Mouse (Mus musculus): Measurements from ENCODE around the gene Gm20696. TPM values are rescaled to one million over a fixed set of nuclear protein-coding genes. Genes with fewer than 3 reads are reported as not detected.
A peak's percentile ranks its signal among the peaks of the same experiment; 100 is the strongest.

The Gm20696 gene
- total and polyA plus RNA-seq, 3 experiments, result 0.59 TPM; not detected in 2

DNA sequence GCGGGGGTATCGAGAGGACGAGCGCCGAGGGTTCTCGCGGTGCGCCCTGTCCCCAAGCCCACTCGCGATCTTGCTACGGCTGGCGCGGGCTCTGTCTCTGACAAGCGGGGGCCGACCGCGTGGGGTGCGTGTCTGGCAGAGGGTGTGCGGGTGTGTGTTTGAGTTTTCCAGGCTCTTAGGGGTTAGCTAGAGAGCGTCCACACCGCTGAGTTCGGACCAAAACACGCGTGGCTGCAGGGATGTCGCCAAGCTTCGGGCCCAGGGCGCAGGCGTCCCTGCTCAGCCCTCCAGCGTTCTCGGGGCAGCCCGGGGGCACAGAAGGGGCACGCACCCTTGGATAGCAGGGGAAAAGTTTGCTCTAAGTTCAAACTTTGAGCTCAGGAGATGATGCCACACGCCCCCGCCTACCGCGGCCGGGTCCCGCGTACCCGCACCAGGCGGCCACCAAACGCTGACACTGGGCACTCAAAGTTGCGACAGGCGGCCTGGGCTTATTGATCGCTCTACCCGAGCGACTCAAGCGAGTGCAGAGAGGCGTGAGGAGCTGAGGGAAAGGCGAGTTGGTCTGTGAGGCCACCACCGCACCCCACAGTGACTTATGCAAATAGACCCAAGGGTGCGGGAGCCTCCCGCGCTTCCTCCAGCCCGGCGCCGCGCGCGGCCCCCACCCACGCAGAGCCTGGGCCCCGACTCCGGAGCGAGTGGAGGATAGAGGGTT is 144.8 kb downstream of the Gm20696 start:
- Histone ChIP-seq H3K27me3 (replicated peaks) (peaks cover 33% of the 10 kb centered on the region), H3K36me3 (replicated peaks in 1 of 2; ENCODE audit: control insufficient read depth in 1 of 2, insufficient read depth in 1 of 2, low read length in 1 of 2) (no peaks in the 10 kb centered on the region), H3K27ac (ENCODE audit: insufficient read depth, low read depth) (no peak overlapping the region), H3K4me1 (ENCODE audit: control insufficient read depth in 1 of 2, insufficient read depth in 2 of 2) (peaks cover 0 to 5% of the 10 kb centered on the region in 2 experiments; a peak in 2 of 4 replicates), H3K4me3 (replicated peaks in 1 of 3; ENCODE audit: low read depth in 2 of 3, low read length in 2 of 3, poor library complexity in 1 of 3) (peak overlapping the region; percentile 60 to 81 (median 70)), H3K79me2 (replicated peaks; ENCODE audit: control insufficient read depth, extremely low read depth, insufficient read depth, poor library complexity, severe bottlenecking) (no peaks in the 10 kb centered on the region), H3K9ac (ENCODE audit: insufficient read depth, low read depth) (peak overlapping the region; percentile 65), H3K4me2 (ENCODE audit: insufficient read depth, low read depth, poor library complexity, severe bottlenecking) (peak overlapping the region; percentile 73), H3K9me3 (replicated peaks; ENCODE audit: low read length) (no peaks in the 10 kb centered on the region)
- peak; percentile 44 for DNase-seq (ENCODE audit: extremely low read depth)
- dilution Hi-C loops (cut with MboI; ENCODE audit: extremely low pct_ligation_motif_present, extremely low pct_unique_long_range_greater_than_20kb, low sequenced_read_pairs) (no loop called here), in situ Hi-C loops (cut with MboI; ENCODE audit: low pct_ligation_motif_present, low pct_unique_long_range_greater_than_20kb, low sequenced_read_pairs) (no loop called here)
- TF ChIP-seq HCFC1 (IDR thresholded peaks at IDR 0.05; ENCODE audit: low read depth, low read length) (no peak), JUN (IDR thresholded peaks at IDR 0.05; ENCODE audit: insufficient read depth, low read depth, low read length) (no peak), UBTF (IDR thresholded peaks at IDR 0.05; ENCODE audit: low read depth, low read length) (0 out of 2 replicates have a peak, but pooled peaks have one; percentile 53)

DNA sequence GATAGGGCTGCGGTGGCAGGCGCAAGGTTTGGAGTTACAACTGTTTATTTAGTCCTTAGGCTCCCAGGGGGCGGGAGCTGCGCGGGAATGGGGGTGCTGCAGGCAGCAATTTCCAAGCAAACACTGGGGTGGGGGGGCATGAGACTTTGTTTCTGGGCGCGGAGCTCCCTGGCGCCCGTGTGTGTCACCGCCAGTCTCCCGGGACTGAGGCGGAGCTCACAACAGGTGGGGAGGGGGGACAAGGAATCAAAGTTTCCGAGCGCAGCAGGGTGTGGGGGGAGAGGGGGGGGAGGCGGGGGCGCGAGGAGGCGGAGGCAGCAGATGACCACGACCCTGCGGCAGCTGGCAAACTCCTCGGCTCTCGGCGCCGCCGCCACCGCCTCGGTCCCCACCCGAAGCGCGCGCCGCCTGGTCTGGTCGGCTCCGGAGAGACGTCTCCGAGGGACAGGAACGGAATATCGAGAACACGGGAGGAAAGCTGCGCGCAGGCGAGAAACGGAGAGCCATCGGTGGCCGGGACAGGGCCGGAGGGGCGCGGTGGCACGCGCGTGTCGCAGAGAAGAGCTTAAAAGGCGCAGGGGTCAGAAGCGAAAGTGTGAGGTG is 145.5 kb downstream of the Gm20696 start:
- dilution Hi-C loops (cut with MboI; ENCODE audit: extremely low pct_ligation_motif_present, extremely low pct_unique_long_range_greater_than_20kb, low sequenced_read_pairs) (no loop called here), in situ Hi-C loops (cut with MboI; ENCODE audit: low pct_ligation_motif_present, low pct_unique_long_range_greater_than_20kb, low sequenced_read_pairs) (no loop called here)
- Histone ChIP-seq H3K9me3 (replicated peaks; ENCODE audit: low read length) (no peaks in the 10 kb centered on the region), H3K27ac (ENCODE audit: insufficient read depth, low read depth) (no peak overlapping the region), H3K9ac (ENCODE audit: insufficient read depth, low read depth) (peak overlapping the region; percentile 65), H3K27me3 (replicated peaks) (peaks cover 33% of the 10 kb centered on the region), H3K4me3 (replicated peaks in 1 of 3; ENCODE audit: low read depth in 2 of 3, low read length in 2 of 3, poor library complexity in 1 of 3) (peak overlapping the region; percentile 60 to 81 (median 70)), H3K79me2 (replicated peaks; ENCODE audit: control insufficient read depth, extremely low read depth, insufficient read depth, poor library complexity, severe bottlenecking) (no peaks in the 10 kb centered on the region), H3K4me1 (ENCODE audit: control insufficient read depth in 1 of 2, insufficient read depth in 2 of 2) (peaks cover 0 to 5% of the 10 kb centered on the region in 2 experiments; a peak in 2 of 4 replicates), H3K4me2 (ENCODE audit: insufficient read depth, low read depth, poor library complexity, severe bottlenecking) (peak overlapping the region; percentile 73), H3K36me3 (replicated peaks in 1 of 2; ENCODE audit: control insufficient read depth in 1 of 2, insufficient read depth in 1 of 2, low read length in 1 of 2) (no peaks in the 10 kb centered on the region)
- TF ChIP-seq SIN3A (IDR thresholded peaks at IDR 0.05; ENCODE audit: low read length) (no peak), KAT2A (IDR thresholded peaks at IDR 0.05; ENCODE audit: insufficient replicate concordance, low read length) (no peak), PAX5 (IDR thresholded peaks at IDR 0.05; ENCODE audit: low read length) (no peak), MAZ (IDR thresholded peaks at IDR 0.05; ENCODE audit: low read depth, low read length) (no peak), HCFC1 (IDR thresholded peaks at IDR 0.05; ENCODE audit: low read depth, low read length) (no peak), RAD21 (IDR thresholded peaks at IDR 0.05; ENCODE audit: low read depth, low read length) (no peak), MXI1 (IDR thresholded peaks at IDR 0.05; ENCODE audit: low read depth, low read length) (0 out of 2 replicates have a peak, but pooled peaks have one; percentile 4), EP300 (IDR thresholded peaks at IDR 0.05; ENCODE audit: low read length) (no peak), JUND (conservative IDR thresholded peaks at IDR 0.05; ENCODE audit: low read depth, low read length) (no peak), JUN (IDR thresholded peaks at IDR 0.05; ENCODE audit: insufficient read depth, low read depth, low read length) (no peak), POLR2A (IDR thresholded peaks at IDR 0.05; ENCODE audit: low read depth, low read length) (no peak), USF2 (conservative IDR thresholded peaks at IDR 0.05; ENCODE audit: low read depth, low read length) (no peak), BHLHE40 (IDR thresholded peaks at IDR 0.05; ENCODE audit: low read depth, low read length) (0 out of 2 replicates have a peak, but pooled peaks have one; percentile 5), RCOR1 (conservative IDR thresholded peaks at IDR 0.05; ENCODE audit: low read depth, low read length) (no peak), ELF1 (IDR thresholded peaks at IDR 0.05; ENCODE audit: low read depth, low read length) (no peak), TCF12 (IDR thresholded peaks at IDR 0.05; ENCODE audit: low read depth, low read length) (no peak), ZKSCAN1 (IDR thresholded peaks at IDR 0.05; ENCODE audit: borderline replicate concordance, low read depth, low read length) (no peak), USF1 (IDR thresholded peaks at IDR 0.05; ENCODE audit: low read depth, low read length) (no peak), ZC3H11A (IDR thresholded peaks at IDR 0.05; ENCODE audit: low read depth, low read length) (no peak), IRF4 (IDR thresholded peaks at IDR 0.05; ENCODE audit: low read depth, low read length) (no peak), NRF1 (IDR thresholded peaks at IDR 0.05; ENCODE audit: low read depth, low read length) (0 out of 2 replicates have a peak, but pooled peaks have one; percentile 3), MEF2A (IDR thresholded peaks at IDR 0.05; ENCODE audit: borderline replicate concordance, low read depth, low read length) (no peak), MYC (IDR thresholded peaks at IDR 0.05; ENCODE audit: low read depth, low read length) (no peak)
- DNase-seq (ENCODE audit: extremely low read depth), result no peak
